Comparison of ENCODE assay signal across 20 mouse cellular contexts in the genomic region with DNA sequence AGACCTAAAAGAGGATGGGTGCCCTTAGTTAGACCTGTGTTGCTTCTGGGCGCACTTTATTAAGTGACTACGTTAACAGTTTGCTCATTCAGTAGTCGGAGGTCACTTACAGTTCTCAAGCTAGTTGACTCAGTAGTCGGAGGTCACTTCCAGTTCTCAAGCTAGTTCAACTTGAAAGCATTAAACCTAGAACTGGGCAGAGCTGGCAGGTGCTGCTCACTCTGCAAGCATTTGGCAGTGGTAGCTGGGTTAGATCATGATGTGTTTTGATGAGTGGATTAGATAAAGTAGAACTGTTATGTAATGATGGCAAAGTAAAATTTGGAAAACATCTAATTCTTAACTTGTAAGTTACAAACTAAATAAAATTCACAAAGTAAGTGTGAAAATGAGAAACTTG.
DNase-seq lines count a peak whose midpoint lies in the region; TF ChIP-seq lines count a peak whose summit lies in the region.
"Had no signal": no experiment of that assay in that cellular context is flagged by ENCODE, and none has a peak within 500 bp of the region (broad histone marks: within the 10 kb centered on the region; RNA-seq: fewer than 3 reads in every experiment).

No protein-coding gene starts in this region.

- TF ChIP-seq POLR2A in kidney, adult 2 months (IDR thresholded peaks at IDR 0.05; ENCODE audit: low read depth, low read length) = no peak

- 50% methylated on average over 4 of the region's 4 CpGs for WGBS in kidney, adult 2 months

- no peak overlapping the region for H3K4me3 ChIP-seq in kidney, adult 2 months (ENCODE audit: insufficient read depth, low read depth, low read length)
- H3K4me3 ChIP-seq: embryonic facial prominence, embryonic 10.5 days; embryonic facial prominence, embryonic 13.5 days; erythroblast, embryonic 14.5 days; forebrain, embryonic 12.5 days; forebrain, embryonic 15.5 days; hindbrain, embryonic 12.5 days; hindbrain, embryonic 15.5 days had no signal

- no peaks in the 10 kb centered on the region for H3K27me3 ChIP-seq in kidney, adult 2 months (replicated peaks; ENCODE audit: control insufficient read depth, insufficient read depth, low read length)
- H3K27me3 ChIP-seq: embryonic facial prominence, embryonic 13.5 days; forebrain, embryonic 12.5 days; forebrain, embryonic 15.5 days; hindbrain, embryonic 12.5 days; hindbrain, embryonic 15.5 days had no signal

- peak; percentile 7 for DNase-seq in adrenal gland, adult 8-10 months
- DNase-seq in adrenal gland, postnatal 10 days = no peak
- peak; percentile 21 for DNase-seq in kidney, adult 2 months
- no peak for DNase-seq in kidney, adult 11 months
- DNase-seq in brain, adult 2 months (ENCODE audit: low read depth, low spot score) = peak; percentile 11
- DNase-seq in lung, adult 18-20 months = no peak
- DNase-seq: cerebellum, adult 11-12 months; cerebellum, adult 8-10 months; cerebellum, postnatal 10 days; cerebellum, postnatal 36 days; embryo, embryonic 11 days; gastrocnemius, postnatal 14 days; heart, adult 11 months had no signal

- no peak for TF ChIP-seq CTCF in kidney, adult 2 months (conservative IDR thresholded peaks at IDR 0.05; ENCODE audit: insufficient read depth, insufficient read length, low read depth, low read length)

- H3K36me3 ChIP-seq in kidney, adult 2 months (ENCODE audit: control insufficient read depth, insufficient read depth, low read length) = no peaks in the 10 kb centered on the region
- H3K36me3 ChIP-seq: embryonic facial prominence, embryonic 10.5 days; embryonic facial prominence, embryonic 13.5 days; forebrain, embryonic 12.5 days; forebrain, embryonic 15.5 days; hindbrain, embryonic 12.5 days; hindbrain, embryonic 15.5 days had no signal

- no peak overlapping the region for H3K27ac ChIP-seq in kidney, adult 2 months (ENCODE audit: insufficient read depth, low read depth, low read length)
- H3K27ac ChIP-seq: embryonic facial prominence, embryonic 10.5 days; embryonic facial prominence, embryonic 13.5 days; forebrain, embryonic 12.5 days; forebrain, embryonic 15.5 days; hindbrain, embryonic 12.5 days; hindbrain, embryonic 15.5 days had no signal

- H3K4me1 ChIP-seq in kidney, adult 2 months (ENCODE audit: control insufficient read depth, insufficient read depth, low read length) = no peaks in the 10 kb centered on the region
- H3K4me1 ChIP-seq: embryonic facial prominence, embryonic 13.5 days; hindbrain, embryonic 12.5 days had no signal

Comparison
In these comparisons a context has a peak if more than half of its experiments do, and no peak if none do; other contexts are left out.
1. DNase-seq: peak in adrenal gland, adult 8-10 months (single experiment), kidney, adult 2 months (single experiment) and brain, adult 2 months (single experiment); none in adrenal gland, postnatal 10 days (single experiment), kidney, adult 11 months (single experiment) and lung, adult 18-20 months (0 of 2).